Mouse (Mus musculus) heart, adult 2 months (tissue): ENCODE results near the gene Hist1h3e.

Experiments used
- CTCF ChIP-seq: fragments of 200-600 bp; IDR thresholded peaks from 2 replicates; pipeline ENCODE4 v1.8.1; 2022; ENCODE audit warnings: antibody characterized with exemption, mild to moderate bottlenecking, moderate library complexity
- EP300 ChIP-seq: fragments of 200-500 bp; IDR thresholded peaks from 2 replicates; pipeline ENCODE4 v1.6.1; 2011; ENCODE audit warnings: low read depth, low read length, control low read depth; ENCODE audit not compliant: insufficient read depth
- POLR2A ChIP-seq: fragments of 200-500 bp; IDR thresholded peaks from 2 replicates; pipeline ENCODE4 v1.6.1; 2011; ENCODE audit warnings: mild to moderate bottlenecking, low read depth, low read length, control low read depth; ENCODE audit not compliant: insufficient read depth

GRCm38 (mm10) chr13:23546694-23547093 is 15.5 kb downstream of the Hist1h3e start:
- TF ChIP-seq POLR2A: no peak
- no peak for TF ChIP-seq CTCF
- no peak for TF ChIP-seq EP300
